Mouse (Mus musculus): ENCODE data around the gene Slc25a33.
A peak's percentile ranks its signal among the peaks of the same experiment; 100 is the strongest.
"Not testable (repeated sequence)": the region's sequence is repeated elsewhere in the genome, so short reads cannot be mapped to it uniquely, and the experiment has no call there.

Gene Slc25a33

GRCm38 (mm10) chr4:149752124-149752799, 21.8 kb downstream of the Slc25a33 start:
- peak; percentile 60 to 63 for DNase-seq

GRCm38 (mm10) chr4:149750671-149751070, 23.4 kb downstream of the Slc25a33 start:
- no peak for DNase-seq

GRCm38 (mm10) chr4:149749663-149750015, 24.4 kb downstream of the Slc25a33 start:
- DNase-seq = not testable (repeated sequence)

- DNase-seq = no peak
Observed at GRCm38 (mm10) chr4:149749003-149749662, 24.9 kb downstream of the Slc25a33 start.

GRCm38 (mm10) chr4:149744119-149744518, 30.0 kb downstream of the Slc25a33 start:
- DNase-seq = no peak

- DNase-seq = no peak
Observed at GRCm38 (mm10) chr4:149742011-149742530, 32.0 kb downstream of the Slc25a33 start.

GRCm38 (mm10) chr4:149740301-149740700, 33.8 kb downstream of the Slc25a33 start:
- no peak for DNase-seq

GRCm38 (mm10) chr4:149739478-149739877, 34.6 kb downstream of the Slc25a33 start:
- no peak for DNase-seq

- peak; percentile 94 to 100 for DNase-seq
Observed at GRCm38 (mm10) chr4:149737383-149738324, 36.4 kb downstream of the Slc25a33 start, which contains the start of gene Tmem201. Gene Tmem201, minus strand, starts transcription at chr4:149738044.

- peak; percentile 95 to 97 for DNase-seq
Observed at GRCm38 (mm10) chr4:149736581-149736980, 37.5 kb downstream of the Slc25a33 start.

GRCm38 (mm10) chr4:149735624-149736250, 38.3 kb downstream of the Slc25a33 start:
- DNase-seq = peak; percentile 26 to 57

GRCm38 (mm10) chr4:149734730-149735475, 39.2 kb downstream of the Slc25a33 start:
- peak; percentile 85 to 88 for DNase-seq

- DNase-seq = peak; percentile 24 to 33
Observed at GRCm38 (mm10) chr4:149734246-149734645, 39.8 kb downstream of the Slc25a33 start.

GRCm38 (mm10) chr4:149733748-149734147, 40.3 kb downstream of the Slc25a33 start:
- DNase-seq = peak; percentile 13 to 51

- peak in 1 of 2 experiments; percentile 33 for DNase-seq
Observed at GRCm38 (mm10) chr4:149732800-149733199, 41.3 kb downstream of the Slc25a33 start.

- no peak for DNase-seq
Observed at GRCm38 (mm10) chr4:149732313-149732712, 41.8 kb downstream of the Slc25a33 start.

- no peak for DNase-seq
Observed at GRCm38 (mm10) chr4:149730827-149731226, 43.2 kb downstream of the Slc25a33 start.

- no peak for DNase-seq
Observed at GRCm38 (mm10) chr4:149728810-149729209, 45.3 kb downstream of the Slc25a33 start.

- DNase-seq = peak in 1 of 2 experiments; percentile 36
Observed at GRCm38 (mm10) chr4:149727636-149728035, 46.4 kb downstream of the Slc25a33 start.

- peak; percentile 95 to 96 for DNase-seq
Observed at GRCm38 (mm10) chr4:149725661-149726350, 48.3 kb downstream of the Slc25a33 start.

- DNase-seq = peak in 1 of 2 experiments; percentile 39
Observed at GRCm38 (mm10) chr4:149724916-149725470, 49.1 kb downstream of the Slc25a33 start.

Data from cerebellum, adult 18-20 months (tissue).